Mouse (Mus musculus) brain, embryonic 14.5 days (tissue): Measurements from ENCODE around the gene Nek6.

Experiments used
- CTCF ChIP-seq: fragments of 200-500 bp; IDR thresholded peaks from 2 replicates; pipeline ENCODE4 v1.5.1; 2012; ENCODE audit warnings: inconsistent platforms, mild to moderate bottlenecking, moderate library complexity, borderline replicate concordance; ENCODE audit not compliant: insufficient read depth, insufficient read length; ENCODE audit errors: extremely low read depth
- POLR2A ChIP-seq: fragments of 200-500 bp; IDR thresholded peaks from 2 replicates; pipeline ENCODE4 v1.6.1; 2012; ENCODE audit warnings: mild to moderate bottlenecking, inconsistent platforms, borderline replicate concordance; ENCODE audit not compliant: poor library complexity, insufficient read depth, insufficient read length, severe bottlenecking; ENCODE audit errors: extremely low read depth

GRCm38 (mm10) chr2:38517045-38517444 lies 5.6 kb downstream of the Nek6 start:
- no peak for TF ChIP-seq POLR2A
- TF ChIP-seq CTCF, result no peak
